Mouse (Mus musculus): ENCODE measurements around the gene Nr5a2. TPM values are rescaled to one million over a fixed set of nuclear protein-coding genes. Genes with fewer than 3 reads are reported as not detected.
"Not testable (repeated sequence)": the region's sequence is repeated elsewhere in the genome, so short reads cannot be mapped to it uniquely, and the experiment has no call there.

Gene Nr5a2
- polyA plus RNA-seq, 1 experiment from 2014 or later: 0.75 TPM

DNA sequence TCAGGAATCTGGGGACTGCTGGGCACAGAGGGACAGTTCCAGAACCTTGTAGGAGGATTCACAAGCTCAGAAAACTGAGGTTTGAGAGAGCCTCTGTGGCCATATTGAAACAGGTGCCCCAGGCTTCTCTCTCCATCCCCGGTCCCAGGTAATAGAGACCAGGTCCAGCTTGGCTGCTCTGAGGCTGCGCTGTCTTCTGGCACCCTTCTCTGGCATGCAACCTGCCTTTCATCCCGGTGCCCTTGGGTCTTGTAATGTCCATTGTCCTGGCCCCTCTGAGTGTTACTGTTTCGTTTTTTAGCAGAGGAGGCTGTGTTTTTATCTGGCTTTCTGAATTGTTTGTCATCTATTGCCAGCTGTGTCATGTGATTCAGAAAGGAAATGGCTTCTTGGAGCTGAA, 136.4 kb downstream of the Nr5a2 start:
- Histone ChIP-seq H3K27me3 (0 out of 2 replicates have a peak, but pooled peaks cover 3% of the 10 kb centered on the region), H3K4me3 (replicated peaks) (no peak overlapping the region), H3K9me3 (replicated peaks) (no peaks in the 10 kb centered on the region), H3K36me3 (no peaks in the 10 kb centered on the region), H3K9ac (no peak overlapping the region), H3K27ac (no peak overlapping the region), H3K4me1 (peaks cover 6% of the 10 kb centered on the region; the same call in 1 of the 2 replicates), H3K4me2 (no peak overlapping the region)
- 81% methylated on average over 4 of the region's 4 CpGs for WGBS
- ATAC-seq (replicated peaks; ENCODE audit: low FRiP score): no peak

GRCm38 (mm10) chr1:136800625-136801024, 159.6 kb downstream of the Nr5a2 start:
- Histone ChIP-seq H3K9ac (no peak overlapping the region), H3K9me3 (replicated peaks) (no peaks in the 10 kb centered on the region), H3K27me3 (no peaks in the 10 kb centered on the region), H3K4me3 (replicated peaks) (no peak overlapping the region), H3K36me3 (no peaks in the 10 kb centered on the region), H3K27ac (no peak overlapping the region), H3K4me2 (no peak overlapping the region), H3K4me1 (no peaks in the 10 kb centered on the region)
- WGBS: 69% methylated on average over 6 of the region's 6 CpGs
- ATAC-seq (replicated peaks; ENCODE audit: low FRiP score): no peak

- no peaks in the 10 kb centered on the region for H3K9me3 ChIP-seq (replicated peaks)
- 0 out of 2 replicates have a peak overlapping the region, but pooled peaks have one; percentile 19 for H3K4me2 ChIP-seq
- no peak for ATAC-seq (replicated peaks; ENCODE audit: low FRiP score)
- no peaks in the 10 kb centered on the region for H3K36me3 ChIP-seq
- no peaks in the 10 kb centered on the region for H3K4me1 ChIP-seq
- H3K27ac ChIP-seq: peak overlapping the region; percentile 48; the same call in 1 of the 2 replicates
- no peaks in the 10 kb centered on the region for H3K27me3 ChIP-seq
- H3K9ac ChIP-seq: no peak overlapping the region
- no peak overlapping the region for H3K4me3 ChIP-seq (replicated peaks)
- WGBS: 44% methylated on average over 17 of the region's 17 CpGs
These were observed 163.7 kb downstream of the Nr5a2 start for GRCm38 (mm10) chr1:136796361-136797090.

- not testable (repeated sequence) for H3K4me2 ChIP-seq; H3K4me3 ChIP-seq (replicated peaks); H3K36me3 ChIP-seq; H3K27ac ChIP-seq; H3K4me1 ChIP-seq; H3K27me3 ChIP-seq; ATAC-seq (replicated peaks; ENCODE audit: low FRiP score); H3K9ac ChIP-seq; H3K9me3 ChIP-seq (replicated peaks)
- WGBS: 93% methylated on average over 12 of the region's 12 CpGs
These were observed 167.0 kb downstream of the Nr5a2 start for GRCm38 (mm10) chr1:136792957-136793883.

All from kidney, embryonic 15.5 days (tissue).